Mouse (Mus musculus) R1 (cell line): ENCODE data around the gene Atp6v1g2.

Experiments
- DNase-seq: peaks from one replicate; pipeline ENCODE4 v3.0.0-alpha.2; 2018; ENCODE audit warnings: low read depth, low spot score

Atp6v1g2 gene

DNA sequence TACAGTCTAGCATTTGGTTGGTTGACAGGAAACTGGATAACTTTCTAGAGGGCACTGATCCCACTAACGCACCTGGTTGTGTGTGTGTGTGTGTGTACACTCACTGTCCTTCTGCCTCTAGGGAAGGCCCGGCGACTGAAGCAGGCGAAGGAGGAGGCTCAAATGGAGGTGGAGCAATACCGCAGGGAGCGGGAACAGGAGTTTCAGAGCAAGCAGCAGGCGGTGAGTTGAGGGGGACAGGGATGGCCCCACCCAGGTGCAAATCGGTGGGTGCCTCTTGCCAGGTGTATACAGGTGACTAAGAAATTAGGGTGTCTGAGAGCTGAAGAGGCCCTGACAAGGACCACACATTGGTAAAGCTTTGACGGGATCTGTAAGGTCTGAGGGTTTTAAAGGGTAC, 3.5 kb downstream of the Atp6v1g2 start:
- no peak for DNase-seq

DNA sequence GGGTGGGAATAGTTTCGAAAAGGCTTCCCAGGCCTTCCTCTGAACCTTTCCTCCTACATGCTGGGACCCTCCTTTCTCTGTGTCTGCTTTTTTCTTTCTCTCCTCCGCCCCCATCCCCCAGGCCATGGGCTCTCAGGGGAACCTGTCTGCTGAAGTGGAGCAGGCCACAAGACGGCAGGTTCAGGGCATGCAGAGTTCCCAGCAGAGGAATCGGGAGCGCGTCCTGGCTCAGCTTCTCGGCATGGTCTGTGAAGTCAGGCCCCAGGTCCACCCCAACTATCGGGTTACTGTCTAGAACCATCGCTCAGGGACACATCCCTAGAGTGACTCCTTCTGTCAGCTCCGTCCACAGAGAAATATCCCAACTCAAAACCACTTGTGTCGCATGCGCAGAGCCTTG, 4.0 kb downstream of the Atp6v1g2 start:
- no peak for DNase-seq

DNA sequence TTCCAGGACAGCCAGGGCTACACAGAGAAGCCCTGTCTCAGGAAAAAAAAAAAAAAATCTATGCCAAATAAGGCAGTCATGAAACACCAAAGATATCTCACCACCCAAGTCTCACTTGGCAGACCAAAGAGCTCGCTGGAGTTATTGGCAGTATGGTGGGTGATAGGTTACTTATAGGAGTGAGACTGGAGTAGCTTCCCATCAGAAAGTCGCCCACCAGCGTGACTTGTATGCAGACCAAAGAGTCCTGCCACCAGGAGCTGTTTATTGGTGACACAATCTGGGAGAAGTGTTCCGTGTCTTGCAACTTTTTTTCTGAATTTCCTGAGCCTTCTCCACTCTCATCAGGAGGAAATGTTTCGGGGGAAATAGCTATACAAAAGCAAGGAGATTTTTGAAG, 6.2 kb downstream of the Atp6v1g2 start:
- DNase-seq, result no peak

DNA sequence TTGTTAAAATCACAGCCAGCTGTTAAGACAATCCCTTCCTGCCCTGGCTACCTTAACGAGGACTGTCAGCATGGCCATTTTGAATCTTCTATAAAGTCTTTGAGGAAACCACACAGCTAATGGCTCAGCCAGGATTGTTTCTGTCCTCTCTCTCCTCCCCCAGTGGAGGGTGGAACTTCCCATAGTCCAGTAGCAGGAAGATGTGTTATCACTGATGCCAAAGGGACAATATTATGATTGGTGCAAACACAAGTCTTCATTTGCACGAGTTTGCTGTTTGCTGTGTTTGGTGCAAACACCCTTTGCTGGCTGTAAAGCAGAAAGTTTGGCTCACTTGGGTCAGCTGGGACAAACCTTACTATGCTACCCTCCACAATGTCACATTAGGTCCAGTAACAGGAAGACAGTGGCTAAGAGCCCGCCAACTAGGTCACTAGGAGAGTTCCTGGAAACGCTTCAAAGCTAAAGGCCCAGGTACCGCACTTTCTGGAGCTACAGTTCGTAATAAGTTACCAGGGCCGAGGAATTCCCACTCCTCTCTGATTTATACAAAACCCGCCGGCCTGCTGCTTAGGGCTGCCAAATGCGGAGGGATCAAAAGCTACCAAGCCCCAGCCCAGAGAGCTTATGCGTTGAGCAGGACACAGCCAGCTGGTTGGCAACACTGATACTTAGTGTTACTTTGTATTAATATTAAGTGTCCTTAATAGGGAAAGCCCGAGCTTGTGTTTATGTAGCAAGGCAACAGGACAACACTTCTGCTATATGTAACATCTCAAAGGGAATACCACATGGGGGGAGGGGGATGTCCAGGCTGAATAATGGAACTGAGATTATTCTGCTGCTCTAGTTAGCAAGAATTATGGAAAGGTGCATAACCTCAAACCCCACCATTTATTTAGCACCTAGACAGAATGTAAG, 7.2 kb downstream of the Atp6v1g2 start:
- DNase-seq, result no peak

DNA sequence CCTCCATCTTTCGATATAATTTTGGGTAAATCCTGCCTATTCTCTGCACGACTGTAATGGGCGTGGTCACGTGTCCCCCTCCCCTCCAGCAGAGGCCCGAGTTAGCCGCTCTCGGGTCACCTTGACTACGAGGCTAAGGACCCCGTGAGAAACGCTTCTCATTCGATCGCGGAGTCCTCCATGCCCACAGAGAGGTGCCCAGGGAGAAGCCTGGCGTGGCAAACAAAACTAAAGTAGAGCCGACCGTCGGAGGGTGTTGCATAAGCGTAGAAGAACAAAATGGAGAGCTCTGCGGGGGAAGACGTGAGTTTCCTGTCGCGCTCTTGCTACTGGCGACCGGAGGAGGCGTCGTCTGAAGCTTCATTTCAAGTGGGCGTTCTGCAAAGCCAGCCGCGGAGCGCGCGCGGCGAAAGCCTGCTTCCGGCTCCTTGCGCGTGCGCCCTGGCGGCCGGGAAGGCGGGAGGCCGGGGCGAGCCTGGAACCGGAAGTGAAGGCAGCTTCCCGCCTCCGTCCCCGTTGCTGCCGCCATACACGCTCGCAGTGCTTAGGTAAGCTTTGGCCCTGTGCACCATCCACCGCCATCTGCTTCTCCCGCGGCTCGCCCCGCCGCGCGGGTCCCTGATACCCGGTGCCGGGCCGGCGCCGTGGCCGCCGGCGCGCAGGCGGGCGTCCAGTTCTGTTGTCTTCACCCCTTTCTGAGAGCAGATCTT, 8.0 kb downstream of the Atp6v1g2 start, which contains the start of gene Ddx39b:
Ddx39b (plus strand) TSS at position 442 of the 710 bp plus-strand sequence.
- DNase-seq, result peak; percentile 98

DNA sequence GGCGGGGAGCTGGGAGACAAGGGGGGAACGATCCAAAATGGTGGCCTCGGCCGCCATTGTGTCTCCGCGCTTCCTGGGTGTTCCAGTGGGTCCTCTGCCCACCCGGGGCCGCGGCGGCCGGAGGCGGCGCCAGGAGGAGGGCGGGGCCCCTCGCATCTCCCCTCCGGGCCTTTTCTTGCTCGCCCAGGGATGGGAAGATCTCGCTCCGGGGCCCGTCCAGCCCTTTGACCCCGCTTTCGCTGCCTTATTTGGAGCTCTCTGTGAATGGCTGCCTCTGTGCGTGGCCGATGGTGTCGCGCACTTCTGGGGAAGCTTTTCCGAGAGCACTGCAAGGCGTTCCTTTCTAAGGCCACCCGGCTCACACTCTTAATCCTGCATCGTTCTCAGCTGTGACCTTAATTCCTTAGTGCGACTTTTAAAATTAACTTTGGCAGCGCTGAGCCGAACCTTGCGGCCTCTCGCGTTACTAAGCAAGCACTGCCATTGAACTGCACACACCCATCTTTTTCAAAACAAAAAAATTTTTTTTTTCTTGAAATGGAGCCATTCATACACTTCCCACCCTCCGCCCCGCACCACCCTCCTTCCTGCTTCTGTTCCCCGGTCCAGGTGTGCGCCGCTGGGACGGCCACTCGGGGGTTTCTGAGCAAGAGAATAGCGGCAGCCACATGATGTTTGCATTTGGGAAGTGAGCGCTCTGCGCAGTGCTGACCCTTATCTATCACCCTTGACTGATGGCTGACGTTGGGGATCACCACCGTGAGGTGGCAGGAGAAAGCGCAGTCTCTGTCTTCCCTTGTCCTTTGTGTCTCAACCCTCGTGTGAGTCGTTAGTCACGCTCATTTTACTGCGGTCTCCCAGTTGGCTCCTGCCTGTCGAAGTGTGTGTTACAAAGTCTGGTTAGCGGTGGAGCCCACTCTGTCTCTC, 8.8 kb downstream of the Atp6v1g2 start:
- DNase-seq, result peak; percentile 82

DNA sequence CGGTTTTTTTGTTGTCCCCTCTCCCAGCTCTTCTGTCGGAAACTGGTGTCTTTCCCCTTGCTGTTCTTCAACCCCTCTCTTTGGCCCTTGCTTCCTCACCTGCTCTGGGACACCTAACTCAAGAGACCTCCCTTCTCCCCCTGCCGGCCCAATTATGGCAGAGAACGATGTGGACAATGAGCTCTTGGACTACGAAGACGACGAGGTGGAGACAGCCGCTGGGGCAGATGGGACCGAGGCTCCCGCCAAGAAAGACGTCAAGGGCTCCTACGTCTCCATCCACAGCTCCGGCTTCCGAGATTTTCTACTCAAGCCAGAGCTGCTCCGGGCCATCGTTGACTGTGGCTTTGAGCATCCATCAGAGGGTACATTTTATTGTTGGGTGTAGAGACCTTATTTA, 9.6 kb downstream of the Atp6v1g2 start:
- peak; percentile 69 for DNase-seq

DNA sequence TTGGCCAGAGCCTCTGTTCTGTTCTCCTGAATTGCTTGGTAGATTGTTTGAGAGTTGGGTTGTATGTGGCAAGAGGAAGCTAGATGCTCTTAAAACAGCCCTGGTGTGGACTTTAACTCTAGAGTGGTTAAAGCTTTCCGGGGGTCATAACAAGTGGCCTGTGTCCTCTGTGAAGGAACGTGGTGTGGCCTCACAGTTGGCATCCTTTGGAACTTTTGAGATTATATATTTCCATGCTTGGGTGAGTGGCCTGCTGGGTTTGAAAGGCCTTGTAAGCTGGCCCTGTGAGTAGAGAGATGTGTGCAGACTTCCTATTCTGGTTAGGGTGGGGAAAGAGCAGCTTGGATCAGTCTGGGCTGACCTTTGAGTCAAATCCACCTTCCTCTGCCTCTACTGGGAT, 11.5 kb downstream of the Atp6v1g2 start:
- DNase-seq, result no peak

DNA sequence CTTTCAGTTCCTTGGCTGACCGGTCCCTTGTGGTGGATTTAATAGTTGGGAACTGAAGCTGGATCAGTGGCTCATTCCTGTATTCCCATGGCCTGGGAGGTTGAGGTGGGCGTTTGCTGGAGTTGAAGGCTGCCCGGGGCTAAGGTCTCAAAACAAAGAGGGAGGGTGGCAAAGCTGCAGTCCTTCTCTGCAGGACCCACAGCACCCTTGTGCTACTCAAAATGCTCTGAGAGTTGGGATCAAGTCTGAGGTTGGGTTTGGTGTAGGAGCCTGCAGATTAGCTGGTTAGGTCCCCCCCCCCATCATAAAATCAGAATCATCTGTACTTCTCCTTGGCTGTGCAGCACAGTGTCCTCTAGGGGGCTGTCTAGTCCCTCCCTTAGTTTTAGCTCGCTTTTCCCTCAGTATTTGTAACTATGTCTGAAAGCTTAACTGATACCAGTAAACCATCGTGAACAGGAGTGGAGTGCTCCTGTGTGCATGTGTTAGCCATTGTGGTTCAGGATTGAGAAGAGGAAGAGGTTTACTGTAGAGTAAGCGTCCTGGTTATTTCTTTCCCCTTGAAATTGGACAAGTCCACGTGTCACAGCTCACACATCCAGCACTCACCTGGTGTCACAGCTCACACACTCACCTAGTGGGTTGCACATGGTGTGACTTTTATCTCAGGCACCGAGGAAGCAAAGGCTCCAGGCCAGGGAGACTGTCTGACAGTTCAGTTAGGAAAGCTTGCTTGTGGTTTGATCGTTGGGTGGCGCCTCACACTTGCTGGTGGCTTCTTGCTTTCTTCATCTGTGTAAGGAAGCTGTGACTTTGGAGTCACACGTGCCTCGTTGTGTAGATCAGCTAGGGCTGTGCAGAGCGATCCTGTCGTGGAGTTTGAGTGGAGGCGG, 12.5 kb downstream of the Atp6v1g2 start:
- peak; percentile 59 for DNase-seq

DNA sequence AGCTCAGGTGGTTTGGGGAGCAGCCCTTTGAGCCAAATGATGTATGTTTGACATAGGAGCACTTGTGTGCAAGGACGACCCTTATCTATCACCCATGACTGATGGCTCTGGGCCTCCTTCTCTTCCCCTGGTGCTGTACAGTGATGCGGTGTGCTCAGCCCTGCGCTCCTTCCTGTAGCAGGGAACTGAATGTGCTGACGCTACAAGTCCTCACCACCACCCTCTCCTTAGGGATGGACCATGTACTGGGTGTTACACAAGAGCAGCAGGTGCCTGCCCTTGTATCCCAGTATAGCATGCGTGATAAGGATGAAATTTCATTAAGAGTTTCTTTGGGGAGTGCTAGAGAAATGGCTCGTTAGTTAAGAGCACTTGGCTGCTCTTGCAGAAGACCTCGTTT, 13.7 kb downstream of the Atp6v1g2 start:
- DNase-seq, result no peak

DNA sequence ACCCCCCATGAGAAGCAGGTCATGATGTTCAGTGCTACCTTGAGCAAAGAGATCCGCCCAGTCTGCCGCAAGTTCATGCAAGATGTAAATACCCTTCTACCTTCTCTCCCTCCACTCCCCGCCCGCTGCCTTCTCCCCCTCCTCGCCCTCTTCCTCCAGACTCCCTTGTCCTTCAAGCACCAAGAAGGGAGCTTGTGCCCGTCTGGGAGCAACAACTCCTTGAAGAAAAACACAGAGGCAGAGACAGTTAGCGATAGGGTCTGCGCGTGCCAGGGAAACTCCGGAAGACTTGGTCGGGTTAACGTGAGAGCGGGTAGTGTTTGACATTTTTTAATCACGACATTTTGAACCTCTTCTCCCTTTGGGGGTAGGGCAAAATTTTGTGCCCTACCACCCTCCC, 15.5 kb downstream of the Atp6v1g2 start:
- no peak for DNase-seq

DNA sequence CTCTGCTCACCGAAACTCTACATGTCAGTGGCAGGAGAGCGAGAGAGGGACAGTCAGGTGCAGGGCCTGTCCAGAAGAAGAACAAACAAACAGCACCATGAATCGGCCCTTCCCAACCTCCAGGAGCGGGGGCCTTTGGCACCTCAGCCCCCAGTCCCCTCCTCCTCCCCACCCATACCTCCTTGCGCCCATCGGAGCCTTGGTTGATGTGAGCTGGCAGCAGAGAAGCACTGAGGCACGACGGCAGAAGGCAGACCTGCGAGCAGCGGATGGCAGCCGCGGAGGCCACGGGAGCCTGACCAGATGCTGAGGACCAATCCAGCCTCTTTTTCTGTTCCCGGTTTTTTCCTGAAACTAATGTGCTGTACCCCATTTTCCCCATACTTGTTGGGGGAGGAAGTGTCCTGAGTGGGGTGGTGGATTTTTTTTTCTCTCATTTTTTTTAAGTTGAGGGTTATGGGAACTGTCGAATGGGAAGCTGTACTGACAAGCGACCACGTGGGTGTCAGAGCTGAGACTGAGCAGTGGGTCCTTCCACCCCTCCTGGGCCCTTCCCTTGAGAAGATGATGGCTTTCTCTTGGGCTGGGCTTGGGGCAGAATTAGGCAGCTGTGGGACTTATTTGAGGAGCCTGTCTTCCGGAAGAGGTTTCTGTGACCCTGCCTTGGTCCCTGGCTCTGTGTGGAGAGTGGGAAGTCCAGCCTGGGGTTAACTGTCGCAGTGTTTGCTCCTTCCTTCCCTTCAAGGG, 16.2 kb downstream of the Atp6v1g2 start:
- no peak for DNase-seq

DNA sequence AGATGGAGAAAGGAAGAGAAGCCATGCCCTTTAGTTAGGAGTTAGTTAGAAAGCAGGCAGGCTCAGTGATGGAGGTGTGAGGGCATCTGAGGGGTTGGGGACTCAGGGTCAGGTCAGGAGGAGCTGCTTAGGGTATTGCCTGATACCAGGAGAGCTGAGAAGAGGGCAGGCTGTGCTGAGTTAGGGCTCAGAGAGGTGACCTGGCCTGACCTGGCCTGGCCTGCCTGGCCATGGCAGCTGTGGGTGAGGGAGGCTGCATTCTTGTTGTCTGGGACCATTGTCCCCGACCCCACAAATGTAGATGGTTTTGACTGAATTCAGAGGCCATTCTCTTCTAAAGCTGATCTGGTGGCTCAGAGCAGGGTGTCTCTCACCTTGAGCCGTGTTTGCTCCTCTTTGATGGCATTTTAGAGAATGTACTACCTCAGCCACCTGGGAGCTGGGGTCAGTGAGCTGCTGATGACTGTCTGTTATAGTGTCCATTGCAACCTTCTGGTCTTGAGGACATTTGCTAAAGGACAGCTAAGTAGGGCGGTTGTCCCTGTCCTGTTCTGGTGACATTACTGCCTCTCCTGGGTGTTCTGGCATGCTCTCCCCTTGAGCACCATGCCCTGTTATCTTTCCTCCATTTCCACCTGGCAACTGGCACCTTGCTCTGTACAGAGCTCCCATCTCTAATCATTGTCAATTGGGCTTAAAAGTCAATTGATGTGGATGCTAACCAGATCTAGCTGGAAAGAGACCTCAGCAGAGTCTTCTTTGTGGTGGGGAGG, 17.1 kb downstream of the Atp6v1g2 start:
- no peak for DNase-seq

DNA sequence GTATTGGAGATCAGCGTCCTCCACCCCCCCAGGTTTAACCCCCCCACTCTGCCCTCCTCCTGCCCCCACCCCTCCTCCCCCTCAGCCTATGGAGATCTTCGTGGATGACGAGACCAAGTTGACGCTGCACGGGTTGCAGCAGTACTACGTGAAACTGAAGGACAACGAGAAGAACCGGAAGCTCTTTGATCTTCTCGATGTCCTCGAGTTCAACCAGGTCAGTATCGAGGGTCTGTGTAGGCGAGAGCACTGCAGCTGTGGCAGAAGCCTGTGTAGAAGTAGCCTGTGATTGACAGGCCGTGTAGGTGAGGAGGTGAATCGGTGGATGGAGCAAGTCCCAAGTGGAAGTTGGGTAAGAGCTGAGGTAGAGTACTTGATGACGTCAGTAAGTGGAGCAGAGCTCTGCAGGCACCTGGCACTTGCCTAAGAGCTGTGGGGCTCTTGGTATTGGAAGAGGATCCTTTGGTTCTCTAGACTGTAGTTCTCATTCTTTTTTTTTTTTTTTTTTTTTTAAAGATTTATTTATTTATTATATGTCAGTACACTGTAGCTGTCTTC, 17.8 kb downstream of the Atp6v1g2 start:
- DNase-seq, result no peak

DNA sequence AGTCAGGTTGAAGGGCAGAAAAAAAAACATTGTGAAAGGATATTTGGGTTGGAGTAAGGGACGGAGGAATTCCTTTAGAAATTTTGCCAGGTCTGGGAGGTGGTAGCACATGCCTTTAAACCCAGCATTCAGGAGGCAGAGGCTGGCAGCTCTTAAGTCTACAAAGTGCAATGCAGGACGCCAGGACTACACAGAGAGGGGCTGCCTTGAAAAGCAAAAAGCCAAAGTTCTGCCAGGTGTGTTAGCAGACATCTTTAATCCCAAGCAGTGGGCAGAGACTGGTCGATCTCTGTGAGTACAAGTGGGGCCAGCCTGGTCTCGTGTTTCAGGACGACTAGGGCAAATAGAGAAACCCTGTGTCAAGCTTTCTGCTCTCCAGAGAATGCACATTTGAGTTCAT, 18.5 kb downstream of the Atp6v1g2 start:
- no peak for DNase-seq

DNA sequence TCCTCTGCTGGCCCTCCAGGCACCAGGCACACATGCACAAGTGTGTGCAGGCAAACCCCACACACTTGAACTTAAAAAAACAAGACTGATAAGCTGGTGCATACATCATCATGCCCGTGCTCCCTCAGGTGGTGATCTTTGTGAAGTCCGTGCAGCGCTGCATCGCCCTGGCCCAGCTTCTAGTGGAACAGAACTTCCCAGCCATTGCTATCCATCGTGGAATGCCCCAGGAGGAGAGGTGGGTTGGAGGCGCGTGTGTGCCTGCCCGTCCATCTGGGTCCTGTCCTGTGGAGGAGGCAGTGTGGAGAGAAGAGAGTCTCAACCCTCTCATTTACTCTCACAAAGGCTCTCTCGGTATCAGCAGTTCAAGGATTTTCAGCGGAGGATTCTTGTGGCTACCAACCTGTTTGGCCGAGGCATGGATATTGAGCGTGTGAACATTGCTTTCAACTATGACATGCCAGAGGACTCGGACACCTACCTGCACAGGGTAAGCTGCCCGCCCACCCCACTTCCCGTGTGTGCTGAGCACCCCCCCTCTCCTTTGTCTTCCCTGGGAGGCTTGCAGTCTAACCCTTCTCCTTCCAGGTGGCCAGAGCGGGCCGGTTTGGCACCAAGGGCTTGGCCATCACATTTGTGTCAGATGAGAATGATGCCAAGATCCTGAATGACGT, 19.3 kb downstream of the Atp6v1g2 start:
- no peak for DNase-seq

DNA sequence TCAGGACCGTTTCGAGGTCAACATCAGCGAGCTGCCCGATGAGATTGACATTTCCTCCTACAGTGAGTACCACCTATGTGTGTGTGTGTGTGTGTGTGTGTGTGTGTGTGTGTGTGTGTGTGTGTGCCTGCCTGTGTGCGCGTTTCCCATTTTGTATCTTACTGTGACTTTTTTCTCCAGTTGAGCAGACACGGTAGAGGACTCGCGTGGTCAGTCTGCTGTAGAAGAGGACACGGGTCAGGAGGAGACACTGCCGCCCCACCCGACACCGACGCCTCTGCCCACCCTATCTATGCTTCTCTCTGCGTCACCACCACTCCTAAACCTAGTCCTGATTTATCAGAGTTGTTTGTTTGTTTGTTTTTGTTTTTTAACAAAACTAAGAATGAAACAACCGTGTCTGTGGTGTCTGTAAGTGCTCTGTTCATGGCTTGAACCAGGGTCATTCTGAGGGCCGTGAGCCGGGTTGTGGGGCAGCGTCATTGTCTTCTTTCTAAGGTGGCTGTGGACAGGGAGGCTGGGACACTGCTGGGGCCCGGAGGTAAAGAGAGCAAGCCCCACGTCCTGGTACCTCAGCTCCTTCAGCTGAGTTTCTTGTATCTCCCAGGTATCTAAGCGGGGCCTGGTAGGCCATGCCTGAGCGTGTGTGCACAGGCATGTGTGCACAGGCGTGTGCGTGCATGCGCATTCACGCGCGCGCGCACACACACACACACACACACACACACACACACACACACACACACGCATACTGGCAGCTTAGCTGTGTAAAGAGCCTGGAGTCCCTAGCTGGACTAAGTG, 20.0 kb downstream of the Atp6v1g2 start:
- no peak for DNase-seq
